Mouse (Mus musculus): ENCODE measurements around the gene Anks1.
"Not testable (repeated sequence)": the region's sequence is repeated elsewhere in the genome, so short reads cannot be mapped to it uniquely, and the experiment has no call there.

Anks1 gene

GRCm38 (mm10) chr17:27999683-28000273 lies 90.7 kb downstream of the Anks1 start:
- not testable (repeated sequence) for DNase-seq (ENCODE audit: low spot score)

GRCm38 (mm10) chr17:28000389-28000788 lies 91.3 kb downstream of the Anks1 start:
- no peak for DNase-seq (ENCODE audit: low spot score)

GRCm38 (mm10) chr17:28000851-28001250 lies 91.7 kb downstream of the Anks1 start:
- DNase-seq (ENCODE audit: low spot score): peak; percentile 30

- no peak for DNase-seq (ENCODE audit: low spot score)
These were observed 96.3 kb downstream of the Anks1 start for GRCm38 (mm10) chr17:28005393-28005792.

- no peak for DNase-seq (ENCODE audit: low spot score)
These were observed 97.1 kb downstream of the Anks1 start for GRCm38 (mm10) chr17:28006208-28006607.

GRCm38 (mm10) chr17:28006611-28007010 lies 97.5 kb downstream of the Anks1 start:
- DNase-seq (ENCODE audit: low spot score): no peak

GRCm38 (mm10) chr17:28007179-28007811 lies 98.2 kb downstream of the Anks1 start:
- peak; percentile 69 for DNase-seq (ENCODE audit: low spot score)

GRCm38 (mm10) chr17:28007857-28008564 lies 98.9 kb downstream of the Anks1 start:
- DNase-seq (ENCODE audit: low spot score): no peak

- no peak for DNase-seq (ENCODE audit: low spot score)
These were observed 99.5 kb downstream of the Anks1 start for GRCm38 (mm10) chr17:28008565-28008981.

- no peak for DNase-seq (ENCODE audit: low spot score)
These were observed 100.1 kb downstream of the Anks1 start for GRCm38 (mm10) chr17:28009066-28009715.

- no peak for DNase-seq (ENCODE audit: low spot score)
These were observed 100.6 kb downstream of the Anks1 start for GRCm38 (mm10) chr17:28009716-28010114.

- DNase-seq (ENCODE audit: low spot score): no peak
These were observed 101.8 kb downstream of the Anks1 start for GRCm38 (mm10) chr17:28010925-28011324.

GRCm38 (mm10) chr17:28012851-28013250 lies 103.7 kb downstream of the Anks1 start:
- no peak for DNase-seq (ENCODE audit: low spot score)

GRCm38 (mm10) chr17:28013259-28013875 lies 104.3 kb downstream of the Anks1 start:
- peak; percentile 95 for DNase-seq (ENCODE audit: low spot score)

GRCm38 (mm10) chr17:28014449-28014848 lies 105.3 kb downstream of the Anks1 start:
- DNase-seq (ENCODE audit: low spot score): no peak

GRCm38 (mm10) chr17:28015068-28015730 lies 106.1 kb downstream of the Anks1 start:
- DNase-seq (ENCODE audit: low spot score): peak; percentile 26

- DNase-seq (ENCODE audit: low spot score): peak; percentile 36
These were observed 107.1 kb downstream of the Anks1 start for GRCm38 (mm10) chr17:28016056-28016797.

GRCm38 (mm10) chr17:28018344-28018743 lies 109.2 kb downstream of the Anks1 start:
- DNase-seq (ENCODE audit: low spot score): peak; percentile 50

GRCm38 (mm10) chr17:28018776-28019175 lies 109.7 kb downstream of the Anks1 start:
- no peak for DNase-seq (ENCODE audit: low spot score)

GRCm38 (mm10) chr17:28019785-28020696 lies 110.9 kb downstream of the Anks1 start:
- DNase-seq (ENCODE audit: low spot score): no peak
